Mouse (Mus musculus) left cerebral cortex, adult 9 months (tissue): ENCODE results near the gene Tmem114.

Experiments
- DNase-seq, 2 experiments: peaks; one replicate each; pipeline ENCODE4 v3.0.0; 2022; ENCODE audit warnings: low spot score in 2 of 2

The Tmem114 gene

DNA sequence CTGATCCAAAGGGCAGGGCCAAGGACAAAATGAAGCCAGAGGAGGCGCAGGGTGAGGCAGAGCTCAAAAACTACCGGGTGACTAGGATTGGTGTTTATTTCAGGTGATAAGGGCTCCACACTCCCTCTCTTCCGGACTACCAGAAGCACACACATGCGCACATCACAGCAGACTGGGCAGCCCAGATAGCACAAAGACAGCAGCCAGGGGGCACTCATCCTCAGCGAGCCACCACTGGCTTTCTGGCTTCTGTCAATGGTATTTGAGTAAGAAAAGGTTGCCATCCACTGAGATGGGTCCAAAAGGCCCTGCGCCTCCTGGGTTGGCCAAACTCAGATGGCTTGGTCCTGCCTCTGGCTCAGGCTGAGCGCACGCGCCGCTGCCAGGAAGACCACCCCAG lies 15.7 kb downstream of the Tmem114 start:
- no peak for DNase-seq

GRCm38 (mm10) chr16:8406708-8407107 lies 18.2 kb downstream of the Tmem114 start:
- peak in 1 of 2 experiments; percentile 66 for DNase-seq

DNA sequence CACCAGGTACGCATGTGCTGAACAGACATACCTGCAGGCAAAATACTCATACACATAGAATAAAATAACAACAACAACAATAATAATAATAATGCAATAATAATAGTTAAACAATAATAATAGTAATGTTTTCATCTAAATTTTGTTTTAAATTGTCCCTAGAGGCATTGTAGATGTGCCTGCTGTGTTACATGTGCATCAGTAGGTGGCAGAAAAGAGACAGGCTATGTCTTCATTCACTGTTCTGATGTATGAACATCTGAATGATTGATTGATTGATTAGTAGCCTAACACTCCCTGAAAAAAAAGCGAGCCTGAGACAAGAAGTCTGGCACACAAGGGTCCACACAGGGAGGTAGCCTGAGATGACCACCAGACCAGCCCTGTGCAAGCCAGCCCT lies 22.3 kb downstream of the Tmem114 start:
- no peak for DNase-seq

DNA sequence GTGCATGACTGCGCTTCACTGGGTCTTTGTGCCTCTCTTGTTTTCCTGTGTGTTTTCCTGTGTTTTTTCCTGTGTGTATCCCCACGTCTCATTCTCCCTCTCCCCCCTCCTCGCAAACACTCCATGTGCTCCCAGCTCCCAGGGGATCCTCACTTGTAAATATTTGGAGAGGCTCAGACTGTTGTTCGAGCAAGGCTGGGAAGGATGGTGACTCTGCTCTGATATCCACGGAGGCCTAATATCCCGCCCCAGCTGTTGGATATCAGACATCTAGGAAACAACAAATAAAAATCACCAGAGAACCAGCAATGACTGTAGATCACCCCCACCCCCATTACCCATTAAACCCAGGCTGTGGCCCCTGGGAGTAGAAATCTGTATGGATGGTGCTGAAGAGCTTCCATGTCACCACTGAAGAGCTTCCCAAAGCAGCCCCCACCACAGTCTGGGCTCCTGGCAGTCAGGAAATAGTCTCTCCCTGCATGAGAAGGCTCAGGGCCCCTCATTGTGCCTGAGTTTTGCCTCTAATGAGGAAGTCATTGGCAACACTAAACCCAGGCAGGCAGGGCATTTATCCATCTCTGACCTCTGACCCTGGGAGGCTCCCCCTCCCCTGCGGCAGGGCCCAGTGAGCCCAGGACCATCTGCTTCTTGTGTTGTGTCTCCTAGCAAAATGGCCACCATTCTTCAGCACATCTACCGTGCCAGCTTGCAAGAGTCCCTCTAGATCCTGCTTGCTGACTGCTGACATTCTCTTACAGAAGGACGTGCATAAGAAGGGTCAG lies 23.6 kb downstream of the Tmem114 start:
- DNase-seq: no peak

DNA sequence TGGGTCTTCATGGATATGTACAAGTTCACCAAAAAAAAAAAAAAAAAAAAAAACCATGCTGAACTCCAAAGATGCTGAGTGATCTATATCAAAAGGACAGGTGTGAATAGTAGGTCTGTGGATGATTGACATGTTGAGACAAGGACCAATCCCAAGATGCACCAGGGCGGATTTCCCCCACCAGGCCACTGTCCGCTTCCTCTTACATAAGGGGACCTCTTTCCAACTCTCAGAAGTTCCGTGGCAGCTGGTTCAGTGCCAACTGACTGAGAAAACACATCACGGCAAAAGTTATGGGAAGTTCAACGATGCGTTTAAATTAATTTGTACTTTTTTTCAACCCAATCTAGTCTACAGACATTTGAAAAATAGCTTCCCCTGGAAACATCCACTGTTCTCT lies 25.1 kb downstream of the Tmem114 start:
- DNase-seq: no peak

GRCm38 (mm10) chr16:8394946-8395345 lies 30.0 kb downstream of the Tmem114 start:
- no peak for DNase-seq

DNA sequence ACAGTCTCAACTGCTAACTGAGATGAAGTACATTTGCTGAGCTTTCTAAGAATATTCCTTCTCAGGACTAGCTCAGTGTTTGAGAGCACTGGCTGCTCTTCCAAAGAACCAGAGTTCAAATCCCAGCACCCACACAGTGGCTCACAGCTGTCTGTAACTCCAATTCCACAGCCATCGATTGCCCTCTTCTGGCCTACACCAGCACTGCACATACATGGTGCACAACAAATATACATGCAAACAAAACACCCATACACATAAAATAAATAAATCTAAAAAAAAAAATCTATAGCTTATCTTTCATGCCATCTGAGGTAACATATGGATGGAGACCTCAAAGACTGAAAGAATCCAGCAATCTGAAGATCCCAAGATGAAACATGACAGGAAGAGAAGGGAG lies 36.4 kb downstream of the Tmem114 start:
- DNase-seq: no peak

DNA sequence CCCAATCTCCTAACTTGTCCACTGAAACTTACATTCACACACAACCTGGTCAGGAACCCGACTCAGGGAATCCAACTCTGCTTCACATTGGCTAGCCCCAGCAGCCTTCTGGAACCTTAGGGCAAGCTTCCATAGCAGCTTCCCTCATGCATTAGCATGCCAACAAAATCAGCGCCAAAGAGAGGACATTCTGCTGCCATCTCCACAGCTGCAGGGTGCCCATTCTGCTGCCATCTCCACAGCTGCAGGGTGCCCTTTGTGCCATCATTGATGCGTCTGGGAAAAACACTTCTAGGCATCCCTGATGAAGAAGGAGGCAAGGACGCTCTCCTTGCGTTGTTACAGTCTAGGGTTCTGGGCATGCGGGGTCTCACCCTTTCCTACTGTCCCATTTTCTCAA lies 38.5 kb downstream of the Tmem114 start:
- no peak for DNase-seq

- DNase-seq: no peak
Measured at GRCm38 (mm10) chr16:8385679-8386078, 39.3 kb downstream of the Tmem114 start.

DNA sequence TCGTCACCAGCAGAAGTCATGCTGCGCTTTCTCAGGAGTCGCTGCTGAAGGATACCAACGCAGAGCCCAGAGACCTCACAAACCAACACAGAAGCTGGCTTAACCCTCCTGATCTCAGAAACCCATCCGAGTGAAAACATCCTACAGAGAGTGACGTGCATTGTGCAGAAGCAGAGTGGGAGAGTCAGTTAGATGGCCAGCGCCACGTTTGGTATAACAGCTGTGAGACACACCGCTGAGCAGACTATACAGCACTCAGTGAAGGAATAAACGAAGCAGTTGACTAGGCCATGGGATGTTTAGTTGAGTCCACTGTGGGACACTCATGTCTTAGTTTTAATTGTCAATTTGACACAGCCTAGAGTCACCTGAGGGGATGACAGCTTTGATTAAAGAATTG lies 40.2 kb downstream of the Tmem114 start:
- no peak for DNase-seq

GRCm38 (mm10) chr16:8383396-8383795 lies 41.5 kb downstream of the Tmem114 start:
- no peak for DNase-seq

DNA sequence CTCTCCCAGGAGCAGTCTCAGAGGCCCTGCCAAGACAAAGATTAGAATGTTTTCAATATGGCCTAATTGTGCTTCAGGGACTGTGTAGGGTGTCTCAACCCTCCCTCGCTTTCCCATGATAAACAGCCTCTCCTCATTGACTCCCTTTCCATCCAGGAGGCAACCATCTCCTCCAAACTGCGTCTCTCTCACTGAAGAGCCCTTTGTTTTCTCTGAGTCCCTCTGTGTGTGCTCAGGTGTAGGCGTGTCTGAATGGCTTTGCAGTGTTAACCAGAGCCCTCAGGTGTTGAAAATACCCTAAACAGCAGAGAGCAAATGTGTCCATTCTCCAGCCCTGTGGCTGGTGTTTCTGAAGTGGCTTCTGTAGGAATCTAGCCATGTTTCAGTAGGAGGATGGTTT lies 61.9 kb downstream of the Tmem114 start:
- no peak for DNase-seq
